Mouse (Mus musculus): ENCODE data around the gene Srrm3. TPM values are rescaled to one million over a fixed set of nuclear protein-coding genes. Genes with fewer than 3 reads are reported as not detected.

Srrm3 gene
- under 1 TPM; 0.09 to 0.11 TPM for total RNA-seq (2021)
- long read RNA-seq, experiment 1 = 0 reads
- long read RNA-seq, experiment 2 = 0 reads

DNA sequence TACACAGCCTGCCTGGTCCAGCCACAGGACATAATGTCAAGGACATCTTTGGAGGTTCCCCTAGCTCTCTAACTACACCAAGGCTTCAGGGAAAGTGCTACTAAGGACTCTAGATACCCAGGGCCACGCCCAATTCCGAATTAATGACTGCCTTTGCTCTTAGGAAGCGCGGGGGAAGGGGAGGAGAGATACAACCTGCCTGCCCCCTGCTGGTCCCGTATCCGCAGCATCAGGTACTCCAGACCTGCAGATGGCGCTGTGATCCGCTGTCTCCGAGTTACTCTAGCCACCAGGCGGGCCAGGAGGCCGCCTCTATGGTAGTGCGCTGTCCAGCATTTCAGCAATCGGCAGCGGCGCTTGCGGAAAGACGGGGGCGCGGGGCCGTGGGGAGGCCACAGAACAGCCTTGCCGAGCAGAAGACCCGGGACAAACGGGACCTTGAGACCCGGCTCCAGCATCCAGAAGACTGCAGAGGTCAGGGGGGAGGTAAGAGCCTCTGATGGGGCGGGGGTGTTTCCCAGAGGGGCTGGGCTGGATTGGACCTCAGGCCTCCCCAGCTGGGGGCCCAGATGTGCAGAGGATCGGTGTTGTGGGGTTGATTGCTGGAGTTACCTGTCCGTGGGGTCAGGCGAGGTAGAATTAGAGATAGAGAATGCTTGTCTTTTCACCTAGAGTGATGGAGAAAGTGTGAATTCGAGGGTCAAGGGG, at the start of gene Srrm3:
Gene Srrm3, plus strand, starts transcription at position 336 of the 708 bp plus-strand sequence.
- peak; percentile 95 for DNase-seq

DNA sequence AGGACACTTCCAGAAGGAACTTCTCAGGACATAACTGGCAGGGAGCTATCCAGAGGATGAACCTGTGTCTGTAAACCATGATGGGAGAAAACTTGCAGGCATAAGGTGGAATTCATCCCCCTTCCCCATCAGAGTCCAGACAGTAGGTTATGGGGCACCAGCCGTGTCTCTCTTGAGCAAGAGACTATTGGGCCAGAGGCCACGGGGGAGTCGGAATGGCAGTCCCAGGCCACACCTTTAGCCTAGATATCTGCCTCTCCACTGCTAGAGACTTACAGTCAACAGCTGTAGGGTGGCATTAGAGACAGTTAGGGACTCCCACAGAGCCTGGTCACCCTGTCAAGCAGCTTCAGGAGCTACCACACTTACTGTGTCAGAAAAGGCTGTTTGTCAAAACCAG, 44.8 kb upstream of the Srrm3 start:
- DNase-seq = no peak

DNA sequence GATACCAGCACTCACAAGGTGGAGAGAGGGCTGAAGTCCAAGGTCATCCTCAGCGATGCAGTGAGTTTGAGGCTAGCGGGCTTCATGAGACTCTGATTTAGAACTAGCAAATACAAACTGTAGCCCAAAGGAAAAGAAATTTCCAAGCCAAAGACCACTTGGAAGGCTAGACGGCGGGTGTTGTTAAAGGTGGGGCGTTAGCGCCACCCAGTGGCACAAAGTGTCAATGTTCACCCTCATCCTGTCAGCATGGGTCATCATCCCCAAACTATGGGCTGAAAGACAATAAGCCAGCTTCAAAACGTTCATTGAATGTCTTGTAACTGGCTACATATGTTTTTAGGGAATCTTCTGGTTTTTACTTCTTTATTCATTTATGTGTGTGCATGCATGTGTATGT, 43.2 kb upstream of the Srrm3 start:
- DNase-seq = peak; percentile 76

DNA sequence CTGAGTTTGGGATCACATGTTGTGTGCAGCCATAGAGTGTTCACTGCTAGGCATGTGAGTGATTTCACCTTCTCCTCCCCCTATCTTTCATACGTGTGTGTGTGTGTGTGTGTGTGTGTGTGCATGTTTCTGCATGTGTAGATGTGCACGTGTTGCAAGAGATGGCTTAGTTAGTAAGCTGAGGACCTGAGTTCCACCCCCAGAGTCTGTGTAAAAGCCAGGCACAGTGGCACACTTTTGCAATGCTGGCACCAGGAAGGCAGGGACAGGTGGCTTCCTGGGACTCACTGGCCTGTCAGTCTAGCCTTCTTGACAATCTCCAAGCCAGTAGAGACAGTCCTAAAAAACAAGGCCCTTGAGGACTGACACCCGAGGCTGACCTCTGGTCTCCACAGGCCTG, 41.7 kb upstream of the Srrm3 start:
- no peak for DNase-seq

DNA sequence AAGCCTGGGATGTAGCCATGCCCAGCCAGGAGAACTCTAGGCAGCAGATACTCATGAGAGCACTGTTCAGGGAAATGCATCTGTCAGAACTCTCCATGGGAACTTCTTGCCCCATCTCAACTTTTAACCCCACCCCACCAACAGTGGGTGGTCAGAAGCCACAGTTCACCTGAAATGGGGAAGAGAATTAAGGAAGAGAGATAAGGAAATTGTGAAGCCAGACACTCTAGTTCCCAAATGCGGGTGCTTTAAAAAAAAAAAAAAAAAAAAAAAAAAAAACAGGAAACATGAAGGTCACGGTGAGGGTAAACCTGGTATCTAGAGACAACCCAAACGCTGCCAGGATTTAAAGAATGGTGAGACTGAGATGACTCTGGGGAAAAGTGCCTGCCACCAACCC, 34.2 kb upstream of the Srrm3 start:
- no peak for DNase-seq

DNA sequence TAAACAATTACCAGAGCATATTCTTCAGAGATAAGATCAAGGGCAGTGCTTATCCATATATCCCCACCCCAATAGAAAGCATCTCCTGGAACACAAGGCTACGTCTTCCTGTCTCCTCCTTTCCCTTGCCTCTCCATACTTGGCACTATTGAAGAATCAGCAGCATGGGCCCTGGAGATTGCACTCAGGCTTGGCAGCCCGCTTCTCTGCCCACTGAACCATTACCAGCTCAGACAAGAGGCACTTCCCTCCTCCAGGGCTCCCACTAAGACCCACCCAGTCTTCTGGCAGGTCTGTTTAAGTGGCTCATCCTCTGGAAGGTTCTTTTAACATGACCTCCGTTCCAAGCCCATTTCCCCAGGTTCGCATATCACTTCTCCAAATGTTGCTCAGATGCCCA, 30.1 kb upstream of the Srrm3 start:
- DNase-seq = no peak

DNA sequence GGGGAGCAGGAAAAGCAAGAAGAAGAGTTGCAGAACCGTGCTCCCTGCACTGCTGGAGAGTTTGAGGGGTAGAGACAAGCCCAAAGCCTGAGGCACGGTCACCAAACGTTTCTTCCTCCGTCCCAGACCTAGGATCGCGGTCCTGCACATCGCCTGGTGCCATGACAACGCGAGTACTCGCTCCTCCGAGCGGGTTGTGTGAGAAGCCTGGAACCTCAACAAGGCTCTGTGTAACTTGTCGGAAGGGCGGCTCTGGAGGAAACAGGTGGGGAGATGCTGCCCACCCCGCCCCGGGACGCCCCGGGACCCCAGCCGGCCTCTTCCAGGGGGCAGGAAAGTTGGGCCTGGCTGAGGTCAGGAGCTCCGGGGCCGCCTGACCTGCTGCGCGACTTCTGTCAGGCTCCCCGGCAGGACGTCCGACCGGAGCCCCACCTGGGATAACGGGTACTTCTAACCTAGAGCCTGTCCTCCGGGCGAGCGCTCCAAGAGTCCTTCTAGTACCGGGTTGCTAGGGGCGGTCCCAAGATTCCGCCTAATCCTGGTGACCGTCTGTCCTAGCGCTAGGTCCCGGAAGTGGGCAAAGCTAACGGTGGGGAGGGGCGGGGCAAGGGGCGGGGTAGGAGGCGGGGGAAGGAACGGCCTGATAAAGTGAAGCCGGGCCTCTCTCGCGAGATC, 28.8 kb upstream of the Srrm3 start, which contains the start of gene Styxl1:
Gene Styxl1, minus strand, starts transcription at position 590 of the 675 bp plus-strand sequence.
- DNase-seq = no peak

DNA sequence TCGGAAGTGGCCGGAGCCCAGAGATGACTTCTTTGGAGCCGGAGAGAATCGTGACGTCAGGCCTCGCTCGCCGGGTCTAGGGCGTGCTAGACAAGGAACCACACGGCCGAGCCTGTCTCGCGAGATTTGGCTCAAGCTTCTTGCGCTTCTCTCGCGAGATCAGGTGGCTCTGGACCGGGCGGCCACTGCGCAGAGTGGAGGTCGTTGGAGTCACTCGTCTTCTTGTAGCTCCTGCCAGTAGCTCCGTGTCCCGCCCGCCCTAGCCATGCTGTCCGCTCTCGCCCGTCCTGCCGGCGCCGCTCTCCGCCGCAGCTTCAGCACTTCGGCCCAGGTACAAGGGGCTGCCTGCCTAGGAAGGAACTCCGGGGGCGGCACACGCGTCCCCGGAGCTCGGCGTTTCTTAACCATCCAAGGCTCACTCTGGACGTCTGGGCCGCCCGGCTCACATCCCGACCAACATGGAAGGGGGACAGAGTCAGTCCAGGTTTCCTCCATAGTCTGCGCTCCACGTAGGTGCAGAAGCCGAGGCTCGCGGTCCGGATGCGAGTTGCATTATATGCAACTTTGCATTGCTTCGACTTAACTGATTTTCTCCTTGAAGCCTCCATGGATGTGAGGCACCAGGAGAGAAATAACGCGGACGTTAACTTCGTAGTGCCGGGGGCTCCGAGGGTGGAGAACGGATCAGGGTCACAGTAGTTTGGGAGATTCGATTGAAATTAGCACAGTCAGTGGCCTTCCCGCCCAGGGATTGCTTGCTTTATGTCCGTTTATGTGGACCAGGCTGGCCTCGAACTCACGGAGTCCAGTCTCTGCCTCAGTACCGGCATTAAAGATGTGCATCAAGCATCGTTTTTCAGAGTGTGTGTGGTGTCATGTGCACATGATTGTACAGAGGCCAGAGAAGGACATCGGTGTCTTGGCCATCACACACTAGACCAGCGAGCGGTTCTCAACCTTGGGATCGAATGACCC, 27.9 kb upstream of the Srrm3 start, which contains the start of gene Mdh2:
Gene Mdh2, plus strand, starts transcription at position 10 of the 975 bp plus-strand sequence.
- peak; percentile 99 for DNase-seq

DNA sequence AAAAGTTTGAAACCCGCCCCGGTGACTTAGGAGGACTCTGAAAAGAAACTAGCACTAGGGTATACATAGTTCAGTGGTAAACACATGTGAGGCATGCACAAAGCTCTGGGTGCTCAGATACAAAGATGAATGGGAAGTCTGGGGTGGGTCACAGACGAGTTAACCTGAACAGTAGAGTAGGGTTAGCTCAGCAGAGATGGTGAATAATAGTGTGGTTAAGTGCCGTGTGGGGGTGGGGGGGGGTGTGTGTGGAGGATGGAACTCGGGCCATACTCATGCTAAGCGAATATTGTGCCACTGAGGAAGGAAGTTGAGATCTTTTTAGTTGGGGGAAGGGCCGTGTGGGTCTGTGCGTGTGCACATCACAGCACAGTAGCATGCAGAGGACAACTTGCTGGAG, 26.4 kb upstream of the Srrm3 start:
- DNase-seq = no peak

DNA sequence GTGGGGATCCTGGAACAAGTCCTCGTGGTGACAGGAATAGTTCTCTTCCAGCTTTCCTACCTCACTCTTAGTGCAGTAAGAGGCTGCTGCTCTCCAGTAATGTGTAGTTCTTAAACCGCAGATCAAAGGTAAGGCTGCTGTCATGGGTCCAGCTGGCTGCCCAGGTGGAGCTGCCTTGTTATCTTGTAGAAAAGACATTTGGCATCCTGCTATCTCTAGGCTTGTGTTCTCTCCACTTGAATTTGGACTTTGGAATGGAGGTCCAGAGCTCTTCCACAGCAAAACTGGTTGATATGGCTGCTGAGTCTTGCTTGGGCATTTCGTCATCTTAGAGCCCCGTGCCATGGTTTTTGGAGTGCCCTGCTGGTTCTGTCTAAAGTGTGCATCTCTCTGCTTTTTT, 23.8 kb upstream of the Srrm3 start:
- DNase-seq = no peak

DNA sequence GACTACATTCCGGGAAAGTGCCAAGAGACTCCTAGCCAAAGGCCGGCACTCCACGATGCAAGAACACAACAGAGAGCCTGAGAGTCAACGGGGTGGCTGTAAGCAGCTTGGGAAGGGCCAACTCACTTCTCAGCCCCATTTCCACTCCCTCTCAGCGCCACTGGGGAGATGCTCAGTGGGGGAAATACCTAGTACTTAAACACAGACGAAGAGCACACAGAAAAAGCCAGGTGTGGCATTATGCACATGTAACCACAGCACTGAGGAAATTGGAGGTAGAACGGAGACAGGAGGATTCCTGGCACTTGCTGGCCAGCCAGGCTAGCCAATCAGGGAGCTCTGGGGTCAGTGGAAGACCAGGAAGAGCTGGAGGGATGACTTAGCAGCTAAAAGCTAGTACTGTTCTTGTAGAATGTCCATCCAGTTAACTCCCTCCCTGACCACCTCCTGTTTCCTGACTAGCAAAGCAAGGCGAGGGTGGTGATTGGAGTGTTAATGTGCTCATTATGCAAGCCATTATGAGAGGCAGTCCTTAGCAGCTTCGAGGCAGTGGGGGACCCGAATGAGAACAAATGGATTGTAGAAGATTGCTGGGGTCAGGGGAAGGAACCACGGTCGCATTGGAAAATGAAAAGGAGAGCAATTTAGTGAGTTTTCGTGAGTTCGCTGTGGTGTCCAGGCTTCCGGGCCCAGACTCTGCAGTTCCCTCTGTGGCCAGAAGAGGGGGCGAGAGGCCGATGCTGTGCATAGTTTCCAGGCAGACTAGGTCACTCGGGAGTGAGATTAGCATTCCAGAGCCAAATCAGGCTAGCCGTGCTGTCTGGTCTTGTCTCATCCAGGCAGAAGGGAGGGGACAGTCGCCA, 12.5 kb upstream of the Srrm3 start:
- DNase-seq = peak; percentile 91

DNA sequence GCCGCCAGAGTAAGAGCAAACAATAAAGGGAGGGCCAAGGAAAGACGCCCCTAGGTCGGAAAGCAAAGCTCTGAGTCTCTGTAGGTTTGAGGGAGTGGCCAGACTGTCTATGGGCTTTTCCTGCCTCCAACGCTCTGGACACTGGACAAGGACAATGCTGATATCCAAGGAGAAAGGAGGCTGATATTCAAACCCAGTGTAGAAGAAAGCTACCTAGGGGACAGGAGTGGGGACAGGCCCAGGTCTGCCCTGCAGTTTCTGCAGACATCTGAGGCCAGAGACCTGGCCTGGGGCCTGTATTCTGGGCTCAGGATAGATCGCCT, 11.9 kb upstream of the Srrm3 start:
- DNase-seq = no peak

DNA sequence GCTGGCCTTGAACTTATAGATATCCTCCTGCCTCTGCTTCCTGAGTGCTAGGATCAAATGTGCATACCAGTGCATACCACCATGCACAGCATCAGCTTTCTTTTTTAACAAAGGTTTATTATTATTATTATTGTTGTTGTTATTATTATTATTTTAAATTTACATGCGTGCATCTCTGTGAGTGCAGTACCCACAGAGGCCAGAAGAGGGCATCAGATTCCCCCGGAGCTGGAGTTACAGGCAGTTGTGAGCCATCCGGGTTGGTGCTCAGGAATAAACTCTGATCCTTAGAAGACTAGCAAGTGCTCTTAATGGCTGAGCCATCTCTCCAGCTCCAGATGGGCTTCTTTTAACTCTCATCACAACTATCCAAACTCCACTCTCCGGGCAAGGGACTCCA, 6.9 kb upstream of the Srrm3 start:
- peak; percentile 20 for DNase-seq

DNA sequence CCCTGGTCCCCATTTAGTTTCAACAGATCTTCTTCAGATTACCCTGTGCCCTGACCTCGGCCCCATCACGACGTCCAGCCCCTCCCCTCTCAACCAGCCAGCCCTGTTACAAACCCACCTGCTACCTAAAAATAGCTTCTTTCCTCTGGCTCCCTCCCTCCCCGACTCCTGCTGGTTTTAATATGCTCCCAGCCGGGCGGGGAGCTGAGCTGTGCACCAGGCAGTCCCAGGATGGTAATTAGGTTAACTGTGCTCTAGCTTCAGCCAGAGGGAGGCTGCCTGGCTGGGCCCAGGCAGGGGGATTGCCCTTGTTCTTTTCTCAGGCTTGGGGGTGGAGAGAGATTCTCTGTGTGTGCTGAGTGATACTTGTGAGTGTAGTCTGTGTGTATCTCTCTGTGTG, 5.8 kb upstream of the Srrm3 start:
- no peak for DNase-seq

DNA sequence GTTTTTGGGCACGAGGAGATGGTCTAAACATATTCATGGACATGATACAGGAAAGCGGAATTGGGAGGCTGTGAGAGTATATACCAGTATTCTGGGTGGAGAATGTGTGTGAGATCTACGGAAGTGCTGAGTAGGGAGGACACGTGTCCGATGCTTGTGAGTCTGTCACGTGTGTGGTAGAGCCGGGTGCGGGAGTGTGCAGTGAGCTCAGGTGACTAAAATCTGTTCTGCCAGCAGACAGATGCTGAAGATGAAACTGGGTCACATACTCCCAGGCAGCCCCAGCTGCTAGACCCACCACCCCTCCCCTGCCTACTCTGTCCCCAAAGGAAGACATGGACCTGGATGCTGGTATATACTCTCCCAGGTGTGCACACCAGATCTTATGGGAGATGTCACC, 4.0 kb upstream of the Srrm3 start:
- no peak for DNase-seq

DNA sequence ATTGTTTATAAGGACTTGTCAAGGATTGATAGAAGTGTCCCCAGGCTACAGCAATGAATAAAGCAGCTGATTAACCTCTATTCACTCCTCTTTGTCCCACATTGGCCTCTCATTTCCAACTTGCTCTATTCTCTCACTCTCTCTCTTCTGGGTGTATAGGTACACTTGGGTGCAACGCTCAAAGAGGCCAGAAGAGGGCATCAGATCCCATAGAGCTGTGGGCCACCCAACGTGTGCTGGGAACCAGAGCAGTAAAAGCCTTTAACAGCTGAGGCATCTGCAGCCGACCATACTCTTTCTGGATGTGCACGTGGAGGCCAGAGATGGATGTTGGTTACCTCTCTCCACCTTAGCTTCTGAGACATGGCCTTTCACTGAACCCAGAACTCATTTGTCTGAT, 3.6 kb upstream of the Srrm3 start:
- DNase-seq = no peak

DNA sequence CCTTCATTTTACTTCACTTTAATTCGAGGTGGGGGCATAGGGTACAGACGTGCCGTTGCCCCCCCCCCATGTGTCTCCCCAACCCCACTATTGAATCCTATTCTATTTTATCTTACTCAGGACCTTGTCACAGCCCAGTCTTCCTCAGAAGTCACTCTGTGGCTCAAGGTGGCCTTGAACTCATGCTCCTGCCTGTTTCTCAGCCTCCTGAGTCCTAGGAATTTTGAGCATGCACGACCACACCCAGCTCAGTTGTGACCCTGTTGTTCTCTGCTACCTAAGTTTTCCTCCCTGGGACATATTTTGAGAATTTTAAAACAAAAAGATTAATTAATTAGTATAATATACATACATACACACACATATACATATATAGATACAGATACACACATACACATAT, 3.0 kb upstream of the Srrm3 start:
- no peak for DNase-seq

DNA sequence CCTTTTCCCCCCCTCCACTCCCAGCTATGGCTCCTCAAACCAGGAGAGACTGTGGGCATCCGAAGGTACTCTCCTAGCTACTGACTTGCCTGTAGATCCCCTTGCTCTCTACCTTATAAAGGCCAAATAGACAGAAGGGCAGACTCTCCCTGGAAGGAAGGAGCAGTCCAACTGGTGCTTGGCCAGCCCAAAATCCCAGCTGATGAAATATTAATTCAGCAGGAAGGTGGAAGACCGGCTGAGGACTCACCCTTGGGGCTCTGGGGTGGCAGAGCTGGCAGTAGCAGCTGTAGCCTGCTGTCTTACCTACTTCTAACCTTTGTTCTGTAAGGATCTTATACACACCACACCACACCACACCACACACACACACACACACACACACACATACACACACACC, 2.0 kb upstream of the Srrm3 start:
- no peak for DNase-seq

DNA sequence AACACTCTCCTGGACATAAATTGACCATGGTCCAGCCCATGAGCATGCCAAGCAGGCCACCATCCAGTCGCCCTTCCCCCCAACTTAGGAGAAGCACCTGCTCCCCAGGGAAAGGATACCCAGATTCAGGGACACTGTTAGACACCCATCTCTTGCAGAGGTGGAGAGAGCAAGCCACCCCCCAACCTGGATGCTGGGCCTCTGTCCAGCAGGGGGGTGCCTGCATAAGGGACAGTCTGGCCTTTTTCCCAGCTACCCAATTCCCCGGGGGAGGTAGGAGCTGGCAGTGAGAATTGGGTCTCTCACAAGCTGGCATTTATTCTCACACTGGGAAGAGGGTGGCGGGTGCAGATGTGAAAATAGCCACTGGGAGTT, 560 bp downstream of the Srrm3 start:
- DNase-seq = no peak

DNA sequence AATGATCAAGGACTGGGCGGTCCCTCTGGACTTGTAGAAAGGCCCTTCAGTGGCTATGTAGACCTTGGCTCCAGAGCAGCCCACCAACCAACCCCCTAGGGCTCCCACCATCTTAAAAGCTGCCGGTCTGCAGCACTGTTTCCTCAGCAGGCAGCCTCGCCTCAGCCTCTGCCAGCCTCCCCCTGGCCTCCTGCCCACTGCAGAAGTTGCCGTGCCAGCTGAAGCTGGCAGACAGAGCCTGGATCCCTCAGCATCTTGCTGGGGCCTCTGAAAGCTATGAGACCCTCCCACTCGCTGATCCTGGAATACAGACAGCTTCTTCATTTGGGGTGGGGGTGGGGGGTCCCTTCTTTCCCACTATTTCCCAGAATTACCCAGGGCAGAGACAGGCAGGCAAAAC, 6.3 kb downstream of the Srrm3 start:
- DNase-seq = peak; percentile 40

DNA sequence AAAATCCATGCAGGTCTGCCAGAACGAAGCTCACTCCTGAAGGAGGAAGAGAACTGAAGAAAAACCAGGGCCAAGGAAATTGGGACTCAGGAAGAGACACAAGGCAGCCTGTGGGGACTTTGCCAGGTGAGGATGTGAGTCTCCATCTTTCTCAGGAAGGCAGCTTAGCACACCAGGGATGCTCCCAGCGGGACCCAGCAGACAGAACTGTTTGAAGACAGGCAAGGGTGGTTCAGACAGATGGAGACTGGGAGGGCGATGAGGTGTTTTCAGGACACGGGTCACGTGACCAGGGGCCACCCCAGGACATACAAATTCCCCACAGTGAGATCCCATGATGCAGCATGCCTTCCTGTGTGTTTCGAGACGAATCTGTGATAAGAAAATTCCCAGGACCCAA, 11.8 kb downstream of the Srrm3 start:
- DNase-seq = no peak
